Mouse (Mus musculus) stomach, postnatal 0 days (tissue): ENCODE data around the gene Stmnd1.

Experiments
- CTCF ChIP-seq: IDR thresholded peaks from 2 replicates; pipeline ENCODE4 v1.5.1; 2016; ENCODE audit warnings: antibody characterized with exemption, low read depth, mild to moderate bottlenecking, moderate library complexity
- EP300 ChIP-seq: optimal IDR thresholded peaks from 2 replicates; pipeline ENCODE3; 2016; ENCODE audit warnings: antibody characterized with exemption

DNA sequence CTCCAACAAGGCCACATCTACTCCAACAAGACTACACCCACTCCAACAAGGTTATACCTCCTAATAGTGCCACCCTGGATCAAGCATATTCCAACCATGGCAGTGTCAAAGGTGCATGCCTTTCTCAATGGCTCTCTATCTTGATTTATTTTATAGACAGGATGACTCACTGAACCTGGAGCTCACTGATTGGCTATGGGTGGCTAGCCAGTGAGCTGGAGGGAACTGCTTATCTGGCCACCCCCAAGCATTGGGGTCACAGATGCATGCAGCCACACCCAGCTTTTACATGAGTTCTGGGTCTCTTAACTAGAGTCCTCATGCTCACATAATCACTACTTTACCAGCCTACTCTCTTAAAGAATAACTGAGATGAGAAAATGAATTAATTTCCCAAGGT is 5.7 kb upstream of the Stmnd1 start:
- no peak for TF ChIP-seq CTCF
- TF ChIP-seq EP300 = no peak
